Mouse (Mus musculus) stomach, postnatal 0 days (tissue): ENCODE data around the gene Kalrn. TPM values are rescaled to one million over a fixed set of nuclear protein-coding genes. Genes with fewer than 3 reads are reported as not detected.

Source experiments
- ATAC-seq: fragments of 200-750 bp; cut with Nextera tagmentation; 2 replicates; pipeline ENCODE4 v1.8.0; 2017; ENCODE audit not compliant: low FRiP score, low TSS enrichment
- DNase-seq: peaks from one replicate; pipeline ENCODE4 v3.0.0-alpha.2; 2016; ENCODE audit warnings: low spot score
- H3K27ac ChIP-seq: fragments of 300-500 bp; sonication (generic); replicated peaks from 2 replicates; pipeline ENCODE4 v1.5.1; 2014; ENCODE audit warnings: mild to moderate bottlenecking, control low read depth
- H3K27me3 ChIP-seq: fragments of 300-500 bp; sonication (generic); 2 replicates; pipeline ENCODE4 v1.6.1; 2014; ENCODE audit warnings: low read length; ENCODE audit not compliant: control insufficient read depth, insufficient read depth
- H3K36me3 ChIP-seq: fragments of 300-500 bp; sonication (generic); 2 replicates; pipeline ENCODE4 v1.6.1; 2014; ENCODE audit warnings: low read length, mixed read lengths; ENCODE audit not compliant: control insufficient read depth, insufficient read depth
- H3K4me1 ChIP-seq: fragments of 300-500 bp; sonication (generic); replicated peaks from 2 replicates; pipeline ENCODE4 v1.6.1; 2014; ENCODE audit warnings: antibody characterized with exemption; ENCODE audit not compliant: control insufficient read depth, insufficient read depth
- H3K4me2 ChIP-seq: fragments of 300-500 bp; sonication (generic); replicated peaks from 2 replicates; pipeline ENCODE4 v1.6.1; 2014; ENCODE audit warnings: low read depth, mild to moderate bottlenecking, control low read depth, moderate library complexity
- H3K4me3 ChIP-seq: fragments of 300-500 bp; sonication (generic); 2 replicates; pipeline ENCODE4 v1.5.1; 2014; ENCODE audit warnings: low read depth, low read length, control low read depth
- H3K9ac ChIP-seq: fragments of 300-500 bp; sonication (generic); 2 replicates; pipeline ENCODE4 v1.6.1; 2014; ENCODE audit warnings: mild to moderate bottlenecking, low read length, control low read depth, mixed read lengths
- H3K9me3 ChIP-seq: fragments of 300-500 bp; sonication (generic); 2 replicates; pipeline ENCODE4 v1.6.1; 2016; ENCODE audit warnings: low read length; ENCODE audit not compliant: control insufficient read depth
- CTCF ChIP-seq: IDR thresholded peaks from 2 replicates; pipeline ENCODE4 v1.5.1; 2016; ENCODE audit warnings: antibody characterized with exemption, low read depth, mild to moderate bottlenecking, moderate library complexity
- EP300 ChIP-seq: optimal IDR thresholded peaks from 2 replicates; pipeline ENCODE3; 2016; ENCODE audit warnings: antibody characterized with exemption
- WGBS: fragments of 180-500 bp; shearing (Covaris S2); extraction: QIAGEN DNeasy Blood & Tissue Kit; methylation state at CpG from one replicate; pipeline ENCODE4 v1.1.7; 2014; 5-methylcytosine and 5-hydroxymethylcytosine counted together
- polyA plus RNA-seq: library from polyadenylated mRNA; unstranded; fragments of >200 nt; fragmentation: Nextera tagmentation; extraction: Ambion mirVana; gene quantifications from 2 replicates; pipeline ENCODE4 v1.2.1, GENCODE M21; 2015

Gene Kalrn
- polyA plus RNA-seq, 1 experiment from 2014 or later = 14.4 TPM

GRCm38 (mm10) chr16:34508125-34508524, 65.2 kb downstream of the Kalrn start:
- TF ChIP-seq CTCF (no peak), EP300 (no peak)
- ATAC-seq = no peak

GRCm38 (mm10) chr16:34506048-34506447, 67.3 kb downstream of the Kalrn start:
- WGBS = 78% methylated on average over 2 of the region's 2 CpGs
- Histone ChIP-seq H3K4me1 (no peaks in the 10 kb centered on the region), H3K9me3 (no peaks in the 10 kb centered on the region), H3K4me2 (no peak overlapping the region), H3K27me3 (no peaks in the 10 kb centered on the region), H3K36me3 (no peaks in the 10 kb centered on the region), H3K27ac (no peak overlapping the region), H3K9ac (no peak overlapping the region), H3K4me3 (no peak overlapping the region)
- DNase-seq = no peak
- TF ChIP-seq CTCF (no peak), EP300 (no peak)
- no peak for ATAC-seq

More at GRCm38 (mm10) chr16:34508125-34508524, 65.2 kb downstream of the Kalrn start:
- Histone ChIP-seq H3K4me1 (no peaks in the 10 kb centered on the region), H3K27me3 (no peaks in the 10 kb centered on the region), H3K4me2 (no peak overlapping the region), H3K36me3 (no peaks in the 10 kb centered on the region), H3K27ac (no peak overlapping the region), H3K9me3 (no peaks in the 10 kb centered on the region), H3K4me3 (no peak overlapping the region), H3K9ac (no peak overlapping the region)
- WGBS = 88% methylated on average over 1 of the region's 1 CpGs
- no peak for DNase-seq

DNA sequence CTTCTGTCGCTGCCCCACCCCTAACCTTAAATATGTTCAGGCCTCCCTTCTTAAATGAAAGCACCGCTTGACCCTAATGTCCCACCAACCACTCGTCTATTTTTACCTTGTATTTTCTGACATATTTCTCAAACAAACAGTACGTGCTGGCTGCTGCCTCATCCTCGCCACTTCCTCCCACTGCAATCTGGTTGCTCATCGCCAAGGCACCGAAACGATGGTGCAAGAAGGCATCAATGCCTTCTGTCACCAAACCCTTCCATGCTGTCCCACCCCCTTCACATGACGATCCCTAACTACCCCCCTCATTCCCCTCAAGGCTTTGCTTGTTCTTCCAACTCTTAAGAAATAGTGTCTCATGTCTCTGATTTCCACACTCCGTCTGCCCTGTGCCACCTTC, 69.1 kb downstream of the Kalrn start:
- no peaks in the 10 kb centered on the region for H3K36me3 ChIP-seq
- no peak for TF ChIP-seq CTCF
- TF ChIP-seq EP300 = no peak
- no peaks in the 10 kb centered on the region for H3K27me3 ChIP-seq
- 88% methylated on average over 10 of the region's 10 CpGs for WGBS
- DNase-seq (no peak), ATAC-seq (no peak)
- no peaks in the 10 kb centered on the region for H3K9me3 ChIP-seq
- H3K4me1 ChIP-seq = no peaks in the 10 kb centered on the region
- H3K27ac ChIP-seq = no peak overlapping the region
- no peak overlapping the region for H3K4me2 ChIP-seq
- no peak overlapping the region for H3K4me3 ChIP-seq
- no peak overlapping the region for H3K9ac ChIP-seq

DNA sequence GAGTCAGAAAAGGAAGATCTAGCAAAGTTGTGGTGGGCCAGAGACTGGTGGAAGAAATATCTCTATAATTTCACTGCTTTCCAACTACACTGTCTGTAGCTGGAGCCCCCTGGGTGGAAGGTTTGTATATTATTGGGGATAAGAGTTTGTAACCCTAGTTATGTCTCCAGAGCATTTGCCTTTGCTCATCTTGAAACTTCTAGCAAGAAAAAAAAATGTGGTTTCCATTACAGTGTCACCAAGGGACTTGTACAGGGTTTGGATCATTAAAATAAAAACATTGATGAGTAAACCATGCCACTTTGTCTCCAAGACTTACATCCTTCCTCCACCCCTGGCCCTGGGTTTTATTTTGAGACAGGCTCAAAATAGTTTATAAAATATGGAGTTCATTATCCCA, 71.2 kb downstream of the Kalrn start:
- no peak for TF ChIP-seq CTCF
- TF ChIP-seq EP300 = no peak
- no peak overlapping the region for H3K4me3 ChIP-seq
- no peaks in the 10 kb centered on the region for H3K4me1 ChIP-seq
- H3K9ac ChIP-seq = no peak overlapping the region
- H3K27ac ChIP-seq = no peak overlapping the region
- H3K36me3 ChIP-seq = no peaks in the 10 kb centered on the region
- DNase-seq = no peak
- no peaks in the 10 kb centered on the region for H3K27me3 ChIP-seq
- ATAC-seq = no peak
- no peak overlapping the region for H3K4me2 ChIP-seq
- H3K9me3 ChIP-seq = no peaks in the 10 kb centered on the region

GRCm38 (mm10) chr16:34494741-34495140, 78.6 kb downstream of the Kalrn start:
- no peak for ATAC-seq
- DNase-seq = no peak
- Histone ChIP-seq H3K9me3 (no peaks in the 10 kb centered on the region), H3K27ac (no peak overlapping the region), H3K4me3 (no peak overlapping the region), H3K4me2 (no peak overlapping the region), H3K27me3 (no peaks in the 10 kb centered on the region), H3K4me1 (no peaks in the 10 kb centered on the region), H3K36me3 (no peaks in the 10 kb centered on the region), H3K9ac (no peak overlapping the region)
- TF ChIP-seq CTCF = no peak
- TF ChIP-seq EP300 = no peak
- 100% methylated on average over 1 of the region's 1 CpGs for WGBS

DNA sequence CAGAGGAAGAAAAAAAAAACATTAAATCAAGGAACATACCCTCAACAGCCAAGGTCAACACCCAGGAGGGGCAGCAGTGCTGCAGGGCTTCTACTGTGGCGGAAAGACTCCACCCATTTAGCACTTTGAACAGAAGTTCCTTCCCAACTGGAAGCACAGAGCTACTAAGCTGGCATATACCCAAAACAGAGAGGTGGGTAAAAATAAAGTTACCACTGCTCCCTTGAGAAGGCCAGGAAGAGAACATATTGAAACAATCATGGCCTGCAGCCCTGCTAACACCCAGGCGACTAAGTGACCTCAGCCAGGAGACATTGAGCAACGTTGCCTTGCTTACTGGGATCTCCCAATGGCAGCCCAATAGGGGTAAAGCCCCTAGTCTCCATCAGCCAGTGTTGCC, 79.4 kb downstream of the Kalrn start:
- 16% methylated on average over 3 of the region's 3 CpGs for WGBS
- no peak for DNase-seq
- no peak overlapping the region for H3K4me3 ChIP-seq
- H3K36me3 ChIP-seq = no peaks in the 10 kb centered on the region
- TF ChIP-seq CTCF (no peak), EP300 (no peak)
- no peak overlapping the region for H3K9ac ChIP-seq
- no peaks in the 10 kb centered on the region for H3K4me1 ChIP-seq
- H3K27me3 ChIP-seq = no peaks in the 10 kb centered on the region
- H3K4me2 ChIP-seq = no peak overlapping the region
- peak overlapping the region; percentile 40; the same call in 1 of the 2 replicates for H3K27ac ChIP-seq
- H3K9me3 ChIP-seq = no peaks in the 10 kb centered on the region
- 0 out of 2 replicates have a peak, but pooled peaks have one; percentile 32 for ATAC-seq
